Mouse (Mus musculus) stomach, postnatal 0 days (tissue): ENCODE measurements around the gene Pex1.

Source experiments
- CTCF ChIP-seq: IDR thresholded peaks from 2 replicates; pipeline ENCODE4 v1.5.1; 2016; ENCODE audit warnings: antibody characterized with exemption, low read depth, mild to moderate bottlenecking, moderate library complexity
- EP300 ChIP-seq: optimal IDR thresholded peaks from 2 replicates; pipeline ENCODE3; 2016; ENCODE audit warnings: antibody characterized with exemption

GRCm38 (mm10) chr5:3669938-3670554 lies 74.2 kb downstream of the Pex1 start:
- TF ChIP-seq EP300 (no peak), CTCF (no peak)
